Mouse (Mus musculus) thymus, adult 2 months (tissue): ENCODE results near the gene Ambra1. TPM values are rescaled to one million over a fixed set of nuclear protein-coding genes. Genes with fewer than 3 reads are reported as not detected.
A peak's percentile ranks its signal among the peaks of the same experiment; 100 is the strongest.

ENCODE experiments used
- DNase-seq: peaks from one replicate; pipeline ENCODE4 v3.0.0; 2021
- H3K27ac ChIP-seq: fragments of 200-500 bp; 2 replicates; pipeline ENCODE4 v1.5.1; 2012; ENCODE audit warnings: low read length, control low read depth; ENCODE audit not compliant: control insufficient read depth, insufficient read depth
- H3K27me3 ChIP-seq: fragments of 200-500 bp; 2 replicates; pipeline ENCODE4 v1.6.1; 2012; ENCODE audit warnings: mild to moderate bottlenecking, low read length, moderate library complexity, mixed read lengths; ENCODE audit not compliant: control insufficient read depth, insufficient read depth
- H3K36me3 ChIP-seq: fragments of 200-500 bp; 2 replicates; pipeline ENCODE4 v1.6.1; 2012; ENCODE audit warnings: mild to moderate bottlenecking, low read length, moderate library complexity; ENCODE audit not compliant: control insufficient read depth, insufficient read depth
- H3K4me1 ChIP-seq: fragments of 200-500 bp; replicated peaks from 2 replicates; pipeline ENCODE4 v1.6.1; 2012; ENCODE audit warnings: low read length; ENCODE audit not compliant: control insufficient read depth, insufficient read depth
- H3K4me3 ChIP-seq: fragments of 200-500 bp; 2 replicates; pipeline ENCODE4 v1.5.1; 2012; ENCODE audit warnings: mild to moderate bottlenecking, low read length, control low read depth, moderate library complexity; ENCODE audit not compliant: control insufficient read depth, insufficient read depth
- CTCF ChIP-seq: fragments of 200-500 bp; IDR thresholded peaks from 2 replicates; pipeline ENCODE4 v1.5.1; 2012; ENCODE audit warnings: mild to moderate bottlenecking, control low read depth, low read length, moderate library complexity, borderline replicate concordance; ENCODE audit not compliant: control insufficient read depth, poor library complexity, insufficient read depth; ENCODE audit errors: extremely low read depth
- POLR2A ChIP-seq: fragments of 200-500 bp; IDR thresholded peaks from 2 replicates; pipeline ENCODE4 v1.6.1; 2012; ENCODE audit warnings: mild to moderate bottlenecking, low read length, control low read depth, moderate library complexity; ENCODE audit not compliant: control insufficient read depth, poor library complexity, insufficient read depth; ENCODE audit errors: extremely low read depth
- WGBS: fragments of 180-500 bp; shearing (Covaris S2); methylation state at CpG from one replicate; pipeline ENCODE4 v1.1.7; 2018; 5-methylcytosine and 5-hydroxymethylcytosine counted together
- polyA plus RNA-seq: library from polyadenylated mRNA; depleted of rRNA; stranded (reverse); fragments of >200 nt; gene quantifications from 2 replicates; pipeline ENCODE4 v1.2.3, GENCODE M21; 2012

The Ambra1 gene
- polyA plus RNA-seq, 1 experiment, result 35.0 TPM

GRCm38 (mm10) chr2:91921181-91921789, 191.4 kb downstream of the Ambra1 start:
- Histone ChIP-seq H3K27ac (no peak overlapping the region), H3K4me1 (peaks cover 24% of the 10 kb centered on the region), H3K36me3 (peaks cover 15% of the 10 kb centered on the region; the same call in 1 of the 2 replicates), H3K4me3 (peak overlapping the region; percentile 71; the same call in 1 of the 2 replicates), H3K27me3 (peaks cover 18% of the 10 kb centered on the region)
- TF ChIP-seq CTCF, result no peak
- no peak for TF ChIP-seq POLR2A
- WGBS, result 8% methylated on average over 31 of the region's 31 CpGs
- DNase-seq, result peak; percentile 55

- Histone ChIP-seq H3K4me3 (peak overlapping the region; percentile 71), H3K27me3 (peaks cover 18% of the 10 kb centered on the region), H3K4me1 (peaks cover 24% of the 10 kb centered on the region), H3K27ac (no peak overlapping the region), H3K36me3 (peaks cover 11% of the 10 kb centered on the region; the same call in 1 of the 2 replicates)
- peak; percentile 74 for DNase-seq
- 2% methylated on average over 64 of the region's 64 CpGs for WGBS
- TF ChIP-seq POLR2A (no peak), CTCF (peak; percentile 67; the same call in 1 of the 2 replicates)
Measured at GRCm38 (mm10) chr2:91921790-91922570, 192.0 kb downstream of the Ambra1 start.

GRCm38 (mm10) chr2:91922586-91923414, 192.9 kb downstream of the Ambra1 start:
- Histone ChIP-seq H3K4me3 (peak overlapping the region; percentile 71), H3K27me3 (peaks cover 18% of the 10 kb centered on the region), H3K27ac (no peak overlapping the region), H3K4me1 (peaks cover 24% of the 10 kb centered on the region), H3K36me3 (peaks cover 6% of the 10 kb centered on the region; the same call in 1 of the 2 replicates)
- TF ChIP-seq POLR2A (no peak), CTCF (no peak)
- no peak for DNase-seq
- 5% methylated on average over 37 of the region's 37 CpGs for WGBS

- peaks cover 28% of the 10 kb centered on the region for H3K4me1 ChIP-seq
- H3K4me3 ChIP-seq, result peak overlapping the region; percentile 10
- H3K27ac ChIP-seq, result no peak overlapping the region
- TF ChIP-seq CTCF (peak; percentile 84), POLR2A (no peak)
- WGBS, result 6% methylated on average over 54 of the region's 54 CpGs
- DNase-seq, result peak; percentile 74
- no peaks in the 10 kb centered on the region for H3K36me3 ChIP-seq
- peaks cover 18% of the 10 kb centered on the region for H3K27me3 ChIP-seq
Measured at GRCm38 (mm10) chr2:91923415-91924337, 193.7 kb downstream of the Ambra1 start.

GRCm38 (mm10) chr2:91924726-91925125, 194.8 kb downstream of the Ambra1 start:
- H3K4me1 ChIP-seq, result peaks cover 28% of the 10 kb centered on the region
- WGBS, result 91% methylated on average over 1 of the region's 1 CpGs
- TF ChIP-seq POLR2A (no peak), CTCF (no peak)
- DNase-seq, result no peak
- H3K4me3 ChIP-seq, result no peak overlapping the region
- no peak overlapping the region for H3K27ac ChIP-seq
- H3K36me3 ChIP-seq, result no peaks in the 10 kb centered on the region
- peaks cover 18% of the 10 kb centered on the region for H3K27me3 ChIP-seq
